23 mouse cellular contexts compared by ENCODE assay signal in the genomic region with DNA sequence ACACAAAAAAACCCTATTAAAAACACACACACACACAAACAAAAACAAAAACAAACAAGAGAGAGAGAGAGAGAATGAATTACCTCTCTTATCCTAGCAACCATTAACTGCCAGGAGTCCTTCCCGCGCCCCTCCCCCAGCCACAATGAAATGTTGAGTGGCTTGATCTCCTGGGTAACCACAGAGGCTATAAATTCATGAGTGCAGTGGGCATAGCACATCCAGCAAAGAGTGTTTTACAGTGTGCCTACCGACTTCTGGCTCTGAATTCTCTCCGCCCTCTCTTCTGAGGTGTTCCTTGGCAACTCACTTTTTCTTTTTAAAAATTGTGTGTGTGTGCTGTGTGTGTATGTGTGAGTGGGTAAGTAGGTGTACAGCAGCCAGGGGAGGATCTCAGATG. TPM values are rescaled to one million over a fixed set of nuclear protein-coding genes. Genes with fewer than 3 reads are reported as not detected.
DNase-seq lines count a peak whose midpoint lies in the region; ATAC-seq lines count a peak whose summit lies in the region.
"Had no signal": no experiment of that assay in that cellular context is flagged by ENCODE, and none has a peak within 500 bp of the region (broad histone marks: within the 10 kb centered on the region; RNA-seq: fewer than 3 reads in every experiment).

No protein-coding gene starts in this region.

- no peak overlapping the region for H3K9ac ChIP-seq in forebrain, embryonic 15.5 days (replicated peaks)
- no peak overlapping the region for H3K9ac ChIP-seq in forebrain, embryonic 12.5 days
- H3K9ac ChIP-seq: hindbrain, embryonic 12.5 days; midbrain, embryonic 13.5 days had no signal

- no peak for DNase-seq in frontal cortex, postnatal 14 days (ENCODE audit: low spot score in 2 of 2)
- peak; percentile 26 for DNase-seq in kidney, postnatal 10 days
- no peak for DNase-seq in kidney, adult 9 months
- DNase-seq in R1 (ENCODE audit: low read depth, low spot score), result peak; percentile 58
- DNase-seq in mesoderm, embryonic 11.5 days (ENCODE audit: low read depth, low spot score), result peak; percentile 22
- DNase-seq: adrenal gland, postnatal 14 days; cerebellum, adult 11-12 months; cerebellum, postnatal 14 days; gastrocnemius, postnatal 25 days; lung, adult 2 months; lung, postnatal 4 days; right cerebral cortex, adult 18-20 months had no signal

- H3K4me2 ChIP-seq in forebrain, embryonic 15.5 days (replicated peaks), result no peak overlapping the region
- no peak overlapping the region for H3K4me2 ChIP-seq in forebrain, embryonic 12.5 days
- H3K4me2 ChIP-seq: hindbrain, embryonic 12.5 days; liver, embryonic 11.5 days; midbrain, embryonic 13.5 days had no signal

- H3K36me3 ChIP-seq in forebrain, embryonic 15.5 days, result no peaks in the 10 kb centered on the region
- no peaks in the 10 kb centered on the region for H3K36me3 ChIP-seq in forebrain, embryonic 12.5 days (replicated peaks)
- H3K36me3 ChIP-seq: embryonic facial prominence, embryonic 10.5 days; hindbrain, embryonic 12.5 days; midbrain, embryonic 13.5 days had no signal

- WGBS in forebrain, embryonic 15.5 days, result 79% methylated on average over 4 of the region's 4 CpGs
- 84% methylated on average over 4 of the region's 4 CpGs for WGBS in forebrain, embryonic 12.5 days

- no peak overlapping the region for H3K4me3 ChIP-seq in forebrain, embryonic 15.5 days
- no peak overlapping the region for H3K4me3 ChIP-seq in forebrain, embryonic 12.5 days (replicated peaks)
- H3K4me3 ChIP-seq: embryonic facial prominence, embryonic 10.5 days; hindbrain, embryonic 12.5 days; midbrain, embryonic 13.5 days had no signal

- H3K27ac ChIP-seq in forebrain, embryonic 15.5 days (replicated peaks), result no peak overlapping the region
- H3K27ac ChIP-seq in forebrain, embryonic 12.5 days, result no peak overlapping the region
- H3K27ac ChIP-seq: embryonic facial prominence, embryonic 10.5 days; hindbrain, embryonic 12.5 days; midbrain, embryonic 13.5 days had no signal

- no peaks in the 10 kb centered on the region for H3K4me1 ChIP-seq in forebrain, embryonic 15.5 days
- H3K4me1 ChIP-seq in forebrain, embryonic 12.5 days, result no peaks in the 10 kb centered on the region
- H3K4me1 ChIP-seq: embryonic facial prominence, embryonic 10.5 days; midbrain, embryonic 13.5 days had no signal

- H3K27me3 ChIP-seq in forebrain, embryonic 15.5 days, result no peaks in the 10 kb centered on the region
- no peaks in the 10 kb centered on the region for H3K27me3 ChIP-seq in forebrain, embryonic 12.5 days
- H3K27me3 ChIP-seq: hindbrain, embryonic 12.5 days; midbrain, embryonic 13.5 days; Patski had no signal

- ATAC-seq in frontal cortex, adult (ENCODE audit: low TSS enrichment), result peak; percentile 65
- no peak for ATAC-seq in forebrain, embryonic 15.5 days (replicated peaks)
- no peak for ATAC-seq in forebrain, embryonic 12.5 days (ENCODE audit: low FRiP score)
- ATAC-seq: activated CD4-positive, CD25-positive, alpha-beta regulatory T cell, adult 4 months; CD4-positive, CD25-positive, alpha-beta regulatory T cell, adult 4 months; intestine, postnatal 0 days; midbrain, embryonic 13.5 days; Patski had no signal

- no peaks in the 10 kb centered on the region for H3K9me3 ChIP-seq in forebrain, embryonic 15.5 days
- no peaks in the 10 kb centered on the region for H3K9me3 ChIP-seq in forebrain, embryonic 12.5 days
- H3K9me3 ChIP-seq: embryonic facial prominence, embryonic 10.5 days; hindbrain, embryonic 12.5 days; midbrain, embryonic 13.5 days had no signal

RNA-seq across cellular contexts. Expression of gene Tnfrsf21, which starts 38.0 kb away (rescaled TPM):
- polyA plus RNA-seq in forebrain, embryonic 15.5 days (2015; fragmentation: Nextera tagmentation; extraction: Ambion mirVana), result 57.1 and 59.6 TPM in 2 replicates
- 39.0 and 41.0 TPM in 2 replicates for polyA plus RNA-seq in forebrain, embryonic 12.5 days (2016; fragmentation: Nextera tagmentation; extraction: Ambion mirVana)
- polyA plus RNA-seq: activated CD4-positive, CD25-positive, alpha-beta regulatory T cell, adult 4 months had no signal

Comparison
In these comparisons a context has a peak if more than half of its experiments do, and no peak if none do; other contexts are left out.
1. DNase-seq: peak in kidney, postnatal 10 days (single experiment), R1 (single experiment) and mesoderm, embryonic 11.5 days (single experiment); none in frontal cortex, postnatal 14 days (0 of 2) and kidney, adult 9 months (single experiment).